Mouse (Mus musculus): ENCODE measurements around the gene Adra1d. TPM values are rescaled to one million over a fixed set of nuclear protein-coding genes. Genes with fewer than 3 reads are reported as not detected.

Adra1d gene
- polyA plus RNA-seq, 1 experiment = not detected

GRCm38 (mm10) chr2:131527061-131527460, 35.0 kb downstream of the Adra1d start:
- H3K36me3 ChIP-seq (ENCODE audit: control insufficient read depth) = peaks cover 65% of the 10 kb centered on the region
- H3K4me3 ChIP-seq (replicated peaks) = no peak overlapping the region
- no peak for TF ChIP-seq TAL1 (IDR thresholded peaks at IDR 0.05; ENCODE audit: low read length)
- no peak for TF ChIP-seq GATA1 (IDR thresholded peaks at IDR 0.05; ENCODE audit: low read length)
- H3K4me1 ChIP-seq (ENCODE audit: control insufficient read depth) = peaks cover 6% of the 10 kb centered on the region
- no peaks in the 10 kb centered on the region for H3K9me3 ChIP-seq (ENCODE audit: control insufficient read depth, low read length)
- H3K27me3 ChIP-seq (ENCODE audit: control insufficient read depth) = peaks cover 3% of the 10 kb centered on the region; the same call in 1 of the 2 replicates

- Histone ChIP-seq H3K36me3 (ENCODE audit: control insufficient read depth) (peaks cover 100% of the 10 kb centered on the region), H3K9me3 (ENCODE audit: control insufficient read depth, low read length) (no peaks in the 10 kb centered on the region), H3K4me3 (replicated peaks) (no peak overlapping the region), H3K27me3 (ENCODE audit: control insufficient read depth) (no peaks in the 10 kb centered on the region; the same call in 1 of the 2 replicates), H3K4me1 (ENCODE audit: control insufficient read depth) (peaks cover 41% of the 10 kb centered on the region)
- TF ChIP-seq GATA1 (IDR thresholded peaks at IDR 0.05; ENCODE audit: low read length) (no peak), TAL1 (IDR thresholded peaks at IDR 0.05; ENCODE audit: low read length) (no peak)
These were observed 41.3 kb downstream of the Adra1d start for GRCm38 (mm10) chr2:131520743-131521142.

- H3K36me3 ChIP-seq (ENCODE audit: control insufficient read depth) = peaks cover 100% of the 10 kb centered on the region
- H3K4me3 ChIP-seq (replicated peaks) = peak overlapping the region; percentile 15
- H3K9me3 ChIP-seq (ENCODE audit: control insufficient read depth, low read length) = no peaks in the 10 kb centered on the region
- H3K4me1 ChIP-seq (ENCODE audit: control insufficient read depth) = peaks cover 58% of the 10 kb centered on the region
- TF ChIP-seq GATA1 (IDR thresholded peaks at IDR 0.05; ENCODE audit: low read length) (peak; percentile 77), TAL1 (IDR thresholded peaks at IDR 0.05; ENCODE audit: low read length) (peak; percentile 51; the same call in 2 of the 3 replicates)
- no peaks in the 10 kb centered on the region; the same call in 1 of the 2 replicates for H3K27me3 ChIP-seq (ENCODE audit: control insufficient read depth)
These were observed 43.3 kb downstream of the Adra1d start for GRCm38 (mm10) chr2:131518790-131519189.

GRCm38 (mm10) chr2:131517550-131517949, 44.5 kb downstream of the Adra1d start:
- H3K9me3 ChIP-seq (ENCODE audit: control insufficient read depth, low read length) = no peaks in the 10 kb centered on the region
- H3K36me3 ChIP-seq (ENCODE audit: control insufficient read depth) = peaks cover 100% of the 10 kb centered on the region
- H3K27me3 ChIP-seq (ENCODE audit: control insufficient read depth) = no peaks in the 10 kb centered on the region; the same call in 1 of the 2 replicates
- TF ChIP-seq TAL1 (IDR thresholded peaks at IDR 0.05; ENCODE audit: low read length) (no peak), GATA1 (IDR thresholded peaks at IDR 0.05; ENCODE audit: low read length) (no peak)
- peaks cover 71% of the 10 kb centered on the region for H3K4me1 ChIP-seq (ENCODE audit: control insufficient read depth)
- no peak overlapping the region for H3K4me3 ChIP-seq (replicated peaks)

GRCm38 (mm10) chr2:131514055-131514621, 47.9 kb downstream of the Adra1d start:
- H3K4me3 ChIP-seq (replicated peaks) = no peak overlapping the region
- TF ChIP-seq GATA1 (IDR thresholded peaks at IDR 0.05; ENCODE audit: low read length) (no peak), TAL1 (IDR thresholded peaks at IDR 0.05; ENCODE audit: low read length) (no peak)
- H3K9me3 ChIP-seq (ENCODE audit: control insufficient read depth, low read length) = no peaks in the 10 kb centered on the region
- H3K36me3 ChIP-seq (ENCODE audit: control insufficient read depth) = peaks cover 100% of the 10 kb centered on the region
- no peaks in the 10 kb centered on the region for H3K27me3 ChIP-seq (ENCODE audit: control insufficient read depth)
- H3K4me1 ChIP-seq (ENCODE audit: control insufficient read depth) = peaks cover 87% of the 10 kb centered on the region

- H3K36me3 ChIP-seq (ENCODE audit: control insufficient read depth) = peaks cover 99% of the 10 kb centered on the region
- no peaks in the 10 kb centered on the region for H3K27me3 ChIP-seq (ENCODE audit: control insufficient read depth)
- no peak overlapping the region for H3K4me3 ChIP-seq (replicated peaks)
- H3K9me3 ChIP-seq (ENCODE audit: control insufficient read depth, low read length) = no peaks in the 10 kb centered on the region
- H3K4me1 ChIP-seq (ENCODE audit: control insufficient read depth) = peaks cover 87% of the 10 kb centered on the region
- TF ChIP-seq TAL1 (IDR thresholded peaks at IDR 0.05; ENCODE audit: low read length) = no peak
- TF ChIP-seq GATA1 (IDR thresholded peaks at IDR 0.05; ENCODE audit: low read length) = no peak
These were observed 48.6 kb downstream of the Adra1d start for GRCm38 (mm10) chr2:131513477-131513876.

GRCm38 (mm10) chr2:131510531-131510930, 51.6 kb downstream of the Adra1d start:
- no peak for TF ChIP-seq TAL1 (IDR thresholded peaks at IDR 0.05; ENCODE audit: low read length)
- TF ChIP-seq GATA1 (IDR thresholded peaks at IDR 0.05; ENCODE audit: low read length) = no peak
- no peaks in the 10 kb centered on the region for H3K9me3 ChIP-seq (ENCODE audit: control insufficient read depth, low read length)
- peaks cover 96% of the 10 kb centered on the region for H3K4me1 ChIP-seq (ENCODE audit: control insufficient read depth)
- H3K4me3 ChIP-seq (replicated peaks) = no peak overlapping the region
- H3K36me3 ChIP-seq (ENCODE audit: control insufficient read depth) = peaks cover 99% of the 10 kb centered on the region
- H3K27me3 ChIP-seq (ENCODE audit: control insufficient read depth) = no peaks in the 10 kb centered on the region

GRCm38 (mm10) chr2:131509671-131510313, 52.3 kb downstream of the Adra1d start:
- TF ChIP-seq GATA1 (IDR thresholded peaks at IDR 0.05; ENCODE audit: low read length) (no peak), TAL1 (IDR thresholded peaks at IDR 0.05; ENCODE audit: low read length) (no peak)
- peaks cover 99% of the 10 kb centered on the region for H3K36me3 ChIP-seq (ENCODE audit: control insufficient read depth)
- H3K4me3 ChIP-seq (replicated peaks) = peak overlapping the region; percentile 39
- no peaks in the 10 kb centered on the region for H3K27me3 ChIP-seq (ENCODE audit: control insufficient read depth)
- H3K9me3 ChIP-seq (ENCODE audit: control insufficient read depth, low read length) = no peaks in the 10 kb centered on the region
- H3K4me1 ChIP-seq (ENCODE audit: control insufficient read depth) = peaks cover 96% of the 10 kb centered on the region

- Histone ChIP-seq H3K9me3 (ENCODE audit: control insufficient read depth, low read length) (no peaks in the 10 kb centered on the region), H3K36me3 (ENCODE audit: control insufficient read depth) (peaks cover 99% of the 10 kb centered on the region), H3K4me1 (ENCODE audit: control insufficient read depth) (peaks cover 98% of the 10 kb centered on the region), H3K27me3 (ENCODE audit: control insufficient read depth) (no peaks in the 10 kb centered on the region), H3K4me3 (replicated peaks) (peak overlapping the region; percentile 8)
- TF ChIP-seq TAL1 (IDR thresholded peaks at IDR 0.05; ENCODE audit: low read length) (no peak), GATA1 (IDR thresholded peaks at IDR 0.05; ENCODE audit: low read length) (no peak)
These were observed 53.6 kb downstream of the Adra1d start for GRCm38 (mm10) chr2:131508501-131508900.

Data from erythroblast, embryonic 14.5 days (primary cell).